Mouse (Mus musculus): ENCODE measurements at regions not wholly inside any gene's neighbourhood (a gene's known extent, or its start where the extent isn't known, plus 50 kb on each side); places are given as distances from the start of the nearest gene placed in this dataset.

GRCm38 (mm10) chr1:71904376-71904948 lies 251.5 kb upstream of the Fn1 start:
- Histone ChIP-seq H3K4me1 (replicated peaks) (no peaks in the 10 kb centered on the region), H3K4me2 (replicated peaks) (no peak overlapping the region), H3K36me3 (no peaks in the 10 kb centered on the region), H3K4me3 (replicated peaks) (no peak overlapping the region), H3K27ac (no peak overlapping the region), H3K9ac (no peak overlapping the region), H3K9me3 (no peaks in the 10 kb centered on the region), H3K27me3 (replicated peaks) (no peaks in the 10 kb centered on the region)
- 74% methylated on average over 4 of the region's 4 CpGs for WGBS
- ATAC-seq = no peak

- H3K27ac ChIP-seq = no peak overlapping the region
- H3K9ac ChIP-seq = no peak overlapping the region
- peak; percentile 69 for ATAC-seq
- no peaks in the 10 kb centered on the region for H3K9me3 ChIP-seq
- 69% methylated on average over 9 of the region's 9 CpGs for WGBS
- H3K4me2 ChIP-seq (replicated peaks) = no peak overlapping the region
- no peaks in the 10 kb centered on the region for H3K27me3 ChIP-seq (replicated peaks)
- H3K4me3 ChIP-seq (replicated peaks) = no peak overlapping the region
- no peaks in the 10 kb centered on the region for H3K36me3 ChIP-seq
- H3K4me1 ChIP-seq (replicated peaks) = no peaks in the 10 kb centered on the region
These were observed 247.4 kb upstream of the Fn1 start for GRCm38 (mm10) chr1:71900106-71901074.

DNA sequence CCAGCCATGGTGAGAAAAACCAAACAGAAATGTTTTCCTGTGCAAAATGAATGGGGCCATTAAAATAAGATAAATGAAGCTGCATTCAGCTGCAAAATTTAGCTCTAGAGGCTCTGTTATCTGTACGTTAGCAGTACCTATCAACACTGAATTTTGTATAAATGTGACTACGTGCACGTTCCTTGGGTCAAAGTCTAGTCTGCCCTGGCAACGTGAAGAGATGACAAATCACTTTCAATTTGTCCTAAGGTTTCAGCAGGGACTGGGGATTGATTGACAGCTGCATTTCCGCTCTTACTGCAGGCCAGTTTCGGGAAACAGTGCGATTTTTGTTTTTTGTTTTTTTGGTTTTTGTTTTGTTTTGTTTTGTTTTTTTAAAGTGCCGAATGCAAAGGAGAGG lies 246.1 kb upstream of the Fn1 start:
- ATAC-seq = peak; percentile 71
- no peaks in the 10 kb centered on the region for H3K9me3 ChIP-seq
- whole genome bisulfite sequencing = 58% methylated on average over 8 of the region's 8 CpGs
- H3K36me3 ChIP-seq = no peaks in the 10 kb centered on the region
- no peaks in the 10 kb centered on the region for H3K4me1 ChIP-seq (replicated peaks)
- no peak overlapping the region for H3K9ac ChIP-seq
- no peak overlapping the region for H3K4me2 ChIP-seq (replicated peaks)
- H3K27ac ChIP-seq = no peak overlapping the region
- H3K27me3 ChIP-seq (replicated peaks) = no peaks in the 10 kb centered on the region
- no peak overlapping the region for H3K4me3 ChIP-seq (replicated peaks)

GRCm38 (mm10) chr1:71898198-71898597 lies 245.2 kb upstream of the Fn1 start:
- WGBS = 94% methylated on average over 6 of the region's 6 CpGs
- no peak overlapping the region for H3K9ac ChIP-seq

GRCm38 (mm10) chr1:71897464-71898051 lies 244.6 kb upstream of the Fn1 start:
- H3K4me3 ChIP-seq (replicated peaks) = no peak overlapping the region
- 0 out of 2 replicates have a peak, but pooled peaks cover 7% of the 10 kb centered on the region for H3K4me1 ChIP-seq (replicated peaks)
- H3K27me3 ChIP-seq (replicated peaks) = no peaks in the 10 kb centered on the region
- WGBS = 70% methylated on average over 8 of the region's 8 CpGs
- no peak overlapping the region for H3K9ac ChIP-seq
- ATAC-seq = no peak
- no peak overlapping the region for H3K4me2 ChIP-seq (replicated peaks)
- no peaks in the 10 kb centered on the region for H3K36me3 ChIP-seq
- no peaks in the 10 kb centered on the region for H3K9me3 ChIP-seq
- no peak overlapping the region for H3K27ac ChIP-seq

More at GRCm38 (mm10) chr1:71898198-71898597, 245.2 kb upstream of the Fn1 start:
- no peaks in the 10 kb centered on the region for H3K9me3 ChIP-seq
- no peaks in the 10 kb centered on the region for H3K36me3 ChIP-seq
- H3K27me3 ChIP-seq (replicated peaks) = no peaks in the 10 kb centered on the region
- 0 out of 2 replicates have a peak, but pooled peaks cover 6% of the 10 kb centered on the region for H3K4me1 ChIP-seq (replicated peaks)
- no peak overlapping the region for H3K27ac ChIP-seq
- no peak for ATAC-seq
- H3K4me3 ChIP-seq (replicated peaks) = no peak overlapping the region
- no peak overlapping the region for H3K4me2 ChIP-seq (replicated peaks)

- H3K36me3 ChIP-seq = no peaks in the 10 kb centered on the region
- no peaks in the 10 kb centered on the region for H3K27me3 ChIP-seq (replicated peaks)
- no peak overlapping the region for H3K4me2 ChIP-seq (replicated peaks)
- 67% methylated on average over 11 of the region's 11 CpGs for WGBS
- H3K4me1 ChIP-seq (replicated peaks) = 0 out of 2 replicates have a peak, but pooled peaks cover 7% of the 10 kb centered on the region
- H3K9me3 ChIP-seq = no peaks in the 10 kb centered on the region
- no peak overlapping the region for H3K27ac ChIP-seq
- no peak overlapping the region for H3K4me3 ChIP-seq (replicated peaks)
- no peak overlapping the region for H3K9ac ChIP-seq
- no peak for ATAC-seq
These were observed 243.2 kb upstream of the Fn1 start for GRCm38 (mm10) chr1:71896141-71896725.

DNA sequence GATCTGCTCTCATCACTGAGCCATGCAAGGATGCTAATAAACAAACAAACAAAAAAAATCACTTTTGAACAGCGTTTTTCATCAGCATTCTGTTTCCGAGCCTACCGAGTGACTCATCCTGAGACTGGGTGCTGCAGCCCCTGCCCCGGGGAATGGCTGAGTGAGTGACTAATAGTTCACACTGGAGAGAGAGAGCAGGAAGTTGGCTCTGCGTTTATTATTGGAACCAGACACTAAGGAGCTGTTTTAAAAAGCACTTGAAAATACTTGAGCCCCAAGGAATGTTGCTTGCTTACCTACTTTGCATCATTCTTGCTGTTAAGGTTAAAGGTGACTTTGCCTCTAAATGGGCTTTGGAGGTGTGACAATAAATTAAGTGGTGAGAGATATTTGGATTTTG lies 240.6 kb upstream of the Fn1 start:
- Histone ChIP-seq H3K4me3 (replicated peaks) (no peak overlapping the region), H3K9ac (no peak overlapping the region), H3K27me3 (replicated peaks) (no peaks in the 10 kb centered on the region), H3K4me2 (replicated peaks) (no peak overlapping the region), H3K9me3 (no peaks in the 10 kb centered on the region), H3K36me3 (no peaks in the 10 kb centered on the region), H3K4me1 (replicated peaks) (0 out of 2 replicates have a peak, but pooled peaks cover 7% of the 10 kb centered on the region), H3K27ac (no peak overlapping the region)
- 9% methylated on average over 5 of the region's 5 CpGs for WGBS
- peak; percentile 70 for ATAC-seq

- Histone ChIP-seq H3K27ac (no peak overlapping the region), H3K27me3 (replicated peaks) (no peaks in the 10 kb centered on the region), H3K4me1 (replicated peaks) (no peaks in the 10 kb centered on the region), H3K36me3 (no peaks in the 10 kb centered on the region), H3K4me3 (replicated peaks) (no peak overlapping the region), H3K4me2 (replicated peaks) (no peak overlapping the region), H3K9me3 (no peaks in the 10 kb centered on the region), H3K9ac (no peak overlapping the region)
- 67% methylated on average over 3 of the region's 3 CpGs for whole genome bisulfite sequencing
- peak; percentile 29; the same call in 1 of the 2 replicates for ATAC-seq
These were observed 234.8 kb upstream of the Fn1 start for GRCm38 (mm10) chr1:71887809-71888208.

DNA sequence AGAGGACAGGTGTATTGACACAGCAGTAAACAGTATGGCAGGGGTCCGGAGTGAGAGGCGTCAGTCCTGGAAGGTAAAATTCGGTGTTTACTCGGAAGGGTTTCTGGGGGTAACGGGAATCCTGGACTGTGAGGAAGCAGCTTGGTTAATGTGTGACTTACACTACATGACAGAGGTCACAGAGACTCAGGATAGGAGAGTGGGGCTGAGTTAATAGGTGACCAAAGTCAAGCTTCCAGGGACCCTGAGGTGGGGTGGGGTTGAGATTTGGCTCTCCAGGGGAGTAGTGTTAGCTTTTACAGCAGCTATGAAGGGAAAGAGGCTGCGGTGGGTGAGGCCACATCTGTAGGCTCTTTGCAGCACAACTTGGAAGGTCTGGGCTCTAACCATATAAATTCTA lies 233.9 kb upstream of the Fn1 start:
- Histone ChIP-seq H3K4me3 (replicated peaks) (no peak overlapping the region), H3K36me3 (no peaks in the 10 kb centered on the region), H3K9me3 (no peaks in the 10 kb centered on the region), H3K9ac (no peak overlapping the region), H3K4me2 (replicated peaks) (peak overlapping the region; percentile 17; the same call in 1 of the 2 replicates), H3K27me3 (replicated peaks) (no peaks in the 10 kb centered on the region), H3K4me1 (replicated peaks) (no peaks in the 10 kb centered on the region), H3K27ac (no peak overlapping the region)
- 67% methylated on average over 6 of the region's 6 CpGs for WGBS
- peak; percentile 94 for ATAC-seq

GRCm38 (mm10) chr1:71886233-71886632 lies 233.2 kb upstream of the Fn1 start:
- Histone ChIP-seq H3K4me2 (replicated peaks) (no peak overlapping the region), H3K4me1 (replicated peaks) (no peaks in the 10 kb centered on the region), H3K36me3 (no peaks in the 10 kb centered on the region), H3K9me3 (no peaks in the 10 kb centered on the region), H3K4me3 (replicated peaks) (no peak overlapping the region), H3K27ac (no peak overlapping the region), H3K27me3 (replicated peaks) (no peaks in the 10 kb centered on the region), H3K9ac (no peak overlapping the region)
- ATAC-seq = peak; percentile 10; the same call in 1 of the 2 replicates
- 66% methylated on average over 5 of the region's 5 CpGs for WGBS

DNA sequence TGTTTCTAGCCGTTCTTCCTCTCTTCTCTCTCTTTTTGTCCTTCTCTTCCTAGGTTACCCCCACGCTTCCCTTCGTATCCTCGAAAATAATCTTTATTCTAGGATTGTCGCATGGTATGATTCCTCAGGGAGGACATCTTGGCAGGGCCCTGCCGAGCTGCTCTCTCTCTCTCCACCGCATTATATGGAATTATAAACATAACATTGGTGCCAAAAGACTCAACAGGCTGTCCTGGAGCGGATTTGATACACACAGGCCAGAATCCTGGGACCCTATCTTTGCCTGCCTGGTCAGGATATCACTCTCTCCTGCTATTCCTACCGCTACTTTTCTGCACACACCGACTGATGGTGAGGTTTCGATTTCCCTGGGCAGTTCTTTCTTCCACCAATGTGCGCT lies 228.9 kb upstream of the Fn1 start:
- no peaks in the 10 kb centered on the region for H3K9me3 ChIP-seq
- H3K36me3 ChIP-seq = no peaks in the 10 kb centered on the region
- no peak overlapping the region for H3K27ac ChIP-seq
- H3K4me3 ChIP-seq (replicated peaks) = no peak overlapping the region
- H3K4me2 ChIP-seq (replicated peaks) = no peak overlapping the region
- WGBS = 75% methylated on average over 12 of the region's 12 CpGs
- H3K9ac ChIP-seq = no peak overlapping the region
- ATAC-seq = no peak
- no peaks in the 10 kb centered on the region for H3K27me3 ChIP-seq (replicated peaks)
- H3K4me1 ChIP-seq (replicated peaks) = no peaks in the 10 kb centered on the region

DNA sequence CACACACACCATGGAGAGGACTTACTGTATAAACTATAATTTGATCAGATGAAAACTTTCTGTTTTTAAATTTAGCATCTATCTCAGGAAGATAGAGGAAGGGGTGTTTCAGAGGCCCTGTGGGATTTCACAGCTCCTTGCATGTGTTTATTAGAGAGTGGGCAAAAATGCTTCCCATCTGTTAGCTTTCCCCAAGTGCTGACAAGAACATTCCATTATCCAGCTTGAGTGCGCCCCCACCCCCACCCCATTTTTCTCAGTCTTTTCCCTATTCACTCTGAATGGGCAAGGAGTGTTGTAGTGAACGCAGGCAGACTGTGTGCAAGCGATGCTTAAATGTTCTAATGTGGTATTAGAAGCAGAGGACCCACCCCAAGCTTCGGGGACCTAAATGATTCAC lies 228.2 kb upstream of the Fn1 start:
- Histone ChIP-seq H3K4me2 (replicated peaks) (no peak overlapping the region), H3K27ac (no peak overlapping the region), H3K9me3 (no peaks in the 10 kb centered on the region), H3K4me3 (replicated peaks) (no peak overlapping the region), H3K4me1 (replicated peaks) (no peaks in the 10 kb centered on the region), H3K9ac (no peak overlapping the region), H3K27me3 (replicated peaks) (no peaks in the 10 kb centered on the region), H3K36me3 (no peaks in the 10 kb centered on the region)
- WGBS = 85% methylated on average over 4 of the region's 4 CpGs
- no peak for ATAC-seq
